Mouse (Mus musculus) liver, embryonic 14.5 days (tissue): Measurements from ENCODE around the gene Gtf2ird1. TPM values are rescaled to one million over a fixed set of nuclear protein-coding genes. Genes with fewer than 3 reads are reported as not detected.

Experiments
- ATAC-seq: fragments of 200-750 bp; cut with Nextera tagmentation; 2 replicates; pipeline ENCODE4 v1.8.0; 2017; ENCODE audit warnings: moderate number of reproducible peaks, mild to moderate bottlenecking, moderate library complexity; ENCODE audit not compliant: insufficient read depth
- DNase-seq, 3 experiments: peaks; one replicate each; pipeline ENCODE4 v3.0.0-alpha.2; 2012 to 2013; ENCODE audit warnings: low read depth in 3 of 3, low spot score in 3 of 3
- H3K27ac ChIP-seq: fragments of 300-500 bp; sonication (generic); 2 replicates; pipeline ENCODE4 v1.5.1; 2014; ENCODE audit warnings: moderate library complexity, mild to moderate bottlenecking, control low read depth, inconsistent platforms
- H3K27me3 ChIP-seq: fragments of 300-500 bp; sonication (generic); 2 replicates; pipeline ENCODE4 v1.6.1; 2014; ENCODE audit warnings: mild to moderate bottlenecking, low read length, moderate library complexity; ENCODE audit not compliant: control insufficient read depth, insufficient read depth
- H3K36me3 ChIP-seq: fragments of 300-500 bp; sonication (generic); replicated peaks from 2 replicates; pipeline ENCODE4 v1.6.1; 2014; ENCODE audit warnings: low read depth; ENCODE audit not compliant: control insufficient read depth, insufficient read depth
- H3K4me1 ChIP-seq, 2 experiments: fragments of 200-500 bp in 1 of 2; fragments of 300-500 bp in 1 of 2; sonication (generic) in 1 of 2; replicated peaks; 2 replicates each; pipeline ENCODE4 v1.6.1; 2012 to 2014; ENCODE audit warnings: antibody characterized with exemption in 1 of 2, inconsistent platforms in 1 of 2, low read length in 1 of 2; ENCODE audit not compliant: control insufficient read depth in 2 of 2, insufficient read depth in 2 of 2
- H3K4me2 ChIP-seq: fragments of 300-500 bp; sonication (generic); 2 replicates; pipeline ENCODE4 v1.6.1; 2014; ENCODE audit warnings: low read depth, mild to moderate bottlenecking, control low read depth, moderate library complexity
- H3K4me3 ChIP-seq, 2 experiments: fragments of 200-500 bp in 1 of 2; fragments of 300-500 bp in 1 of 2; sonication (generic) in 1 of 2; 2 replicates each; pipeline ENCODE4 v1.5.1; 2012 to 2014; ENCODE audit warnings: low read depth in 2 of 2, low read length in 2 of 2, mild to moderate bottlenecking in 2 of 2, control low read depth in 1 of 2, inconsistent platforms in 1 of 2, moderate library complexity in 1 of 2; ENCODE audit not compliant: insufficient read depth in 1 of 2
- H3K9ac ChIP-seq: fragments of 300-500 bp; sonication (generic); replicated peaks from 2 replicates; pipeline ENCODE4 v1.6.1; 2014; ENCODE audit warnings: mild to moderate bottlenecking, control low read depth, moderate library complexity
- H3K9me3 ChIP-seq: fragments of 300-500 bp; sonication (generic); 2 replicates; pipeline ENCODE4 v1.6.1; 2016; ENCODE audit warnings: low read length, mixed read lengths; ENCODE audit not compliant: control insufficient read depth
- CTCF ChIP-seq: IDR thresholded peaks from 2 replicates; pipeline ENCODE4 v1.5.1; 2016; ENCODE audit warnings: antibody characterized with exemption, low read depth, control low read depth
- EP300 ChIP-seq: IDR thresholded peaks from 2 replicates; pipeline ENCODE4 v1.6.1; 2016; ENCODE audit warnings: antibody characterized with exemption, low read depth
- WGBS: fragments of 180-500 bp; shearing (Covaris S2); extraction: QIAGEN DNeasy Blood & Tissue Kit; methylation state at CpG from one replicate; pipeline ENCODE4 v1.1.7; 2014; ENCODE audit not compliant: insufficient replicate concordance; 5-methylcytosine and 5-hydroxymethylcytosine counted together
- polyA plus RNA-seq, 2 experiments: library from polyadenylated mRNA; depleted of rRNA in 1 of 2; stranded (reverse) in 1 of 2; unstranded in 1 of 2; fragments of >200 nt; fragmentation: Nextera tagmentation in 1 of 2; extraction: Ambion mirVana in 1 of 2; gene quantifications; 2 replicates each; pipeline versions ENCODE4 v1.2.1 to v1.2.3; 2012 to 2014

Gene Gtf2ird1
- polyA plus RNA-seq, 2 experiments, result 7.5 to 8.4 TPM

DNA sequence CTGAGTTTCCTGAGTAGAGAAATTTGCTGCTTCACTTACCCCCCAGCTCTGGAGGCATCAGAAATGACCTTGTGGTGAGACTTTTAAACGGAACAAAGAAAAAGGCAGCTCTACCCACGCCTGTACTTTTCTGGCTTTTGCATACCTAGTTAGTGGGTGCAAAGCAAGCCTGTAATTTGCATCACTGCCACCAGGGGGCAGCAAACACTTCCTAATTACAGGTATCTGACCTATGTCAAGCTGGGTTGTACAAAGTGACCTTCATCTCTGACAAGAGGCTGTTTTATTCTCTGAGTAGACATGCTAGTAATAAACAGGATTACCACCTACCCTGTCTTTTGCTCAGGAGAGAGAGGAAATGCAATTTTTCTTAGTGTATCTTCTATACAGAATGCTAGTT, 71.4 kb downstream of the Gtf2ird1 start:
- Histone ChIP-seq H3K4me3 (no peak overlapping the region), H3K9me3 (no peaks in the 10 kb centered on the region), H3K9ac (no peak overlapping the region), H3K27ac (no peak overlapping the region), H3K27me3 (no peaks in the 10 kb centered on the region), H3K4me2 (no peak overlapping the region), H3K4me1 (no peaks in the 10 kb centered on the region), H3K36me3 (no peaks in the 10 kb centered on the region)
- ATAC-seq (peak; percentile 32; the same call in 1 of the 2 replicates), DNase-seq (peak; percentile 57 to 63 (median 61))
- WGBS, result 33% methylated on average over 2 of the region's 2 CpGs
- no peak for TF ChIP-seq EP300
- peak; percentile 89 for TF ChIP-seq CTCF

GRCm38 (mm10) chr5:134375256-134375655, 81.3 kb downstream of the Gtf2ird1 start:
- H3K4me3 ChIP-seq, result no peak overlapping the region
- TF ChIP-seq CTCF (no peak), EP300 (no peak)
- H3K4me2 ChIP-seq, result no peak overlapping the region
- WGBS, result 77% methylated on average over 1 of the region's 1 CpGs
- H3K4me1 ChIP-seq, result no peaks in the 10 kb centered on the region
- H3K36me3 ChIP-seq, result no peaks in the 10 kb centered on the region
- DNase-seq (no peak), ATAC-seq (no peak)
- no peak overlapping the region for H3K27ac ChIP-seq
- no peaks in the 10 kb centered on the region for H3K9me3 ChIP-seq
- H3K27me3 ChIP-seq, result no peaks in the 10 kb centered on the region
- no peak overlapping the region for H3K9ac ChIP-seq

- Histone ChIP-seq H3K4me2 (no peak overlapping the region), H3K4me1 (no peaks in the 10 kb centered on the region), H3K36me3 (no peaks in the 10 kb centered on the region), H3K9ac (no peak overlapping the region), H3K27ac (no peak overlapping the region), H3K9me3 (no peaks in the 10 kb centered on the region), H3K27me3 (no peaks in the 10 kb centered on the region), H3K4me3 (no peak overlapping the region)
- DNase-seq (no peak), ATAC-seq (peak; percentile 51; the same call in 1 of the 2 replicates)
- TF ChIP-seq EP300, result no peak
Observed at GRCm38 (mm10) chr5:134374546-134374945, 82.0 kb downstream of the Gtf2ird1 start.

DNA sequence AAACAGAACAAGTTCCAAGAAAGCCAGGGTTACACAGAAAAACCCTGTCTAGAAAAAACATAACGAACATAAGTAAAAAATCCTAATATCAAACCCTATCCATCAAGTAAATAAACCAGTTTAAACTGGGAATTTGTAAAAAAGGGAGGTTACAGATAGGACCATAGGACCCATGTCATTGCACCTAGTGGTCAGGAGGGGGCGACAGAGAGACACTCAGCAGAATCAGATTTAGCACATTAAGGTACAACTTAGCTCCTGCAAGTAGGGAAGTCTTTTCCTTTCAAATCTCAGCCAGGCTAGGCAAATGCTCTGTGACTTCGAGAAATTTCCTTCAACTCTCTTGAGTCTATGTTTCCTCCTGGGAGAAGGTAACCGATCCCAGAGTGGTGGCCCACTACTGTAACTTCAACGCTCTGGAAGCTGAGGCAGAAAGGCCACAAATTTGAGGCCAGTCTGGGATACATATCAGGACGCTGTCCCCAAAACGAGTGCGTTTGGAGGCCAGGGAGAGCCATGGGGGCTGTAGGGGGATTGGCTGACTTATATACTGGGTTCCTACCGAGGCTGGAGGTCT, 82.5 kb downstream of the Gtf2ird1 start:
- Histone ChIP-seq H3K4me1 (no peaks in the 10 kb centered on the region), H3K27ac (no peak overlapping the region), H3K4me2 (no peak overlapping the region), H3K9ac (no peak overlapping the region), H3K27me3 (no peaks in the 10 kb centered on the region), H3K4me3 (no peak overlapping the region), H3K9me3 (no peaks in the 10 kb centered on the region), H3K36me3 (no peaks in the 10 kb centered on the region)
- ATAC-seq, result 0 out of 2 replicates have a peak, but pooled peaks have one; percentile 18
- TF ChIP-seq CTCF, result peak; percentile 88
- no peak for TF ChIP-seq EP300
- 26% methylated on average over 9 of the region's 9 CpGs for WGBS
- DNase-seq, result peak in 2 of 3 experiments; percentile 32 to 36

- ATAC-seq (no peak), DNase-seq (no peak)
- TF ChIP-seq EP300, result no peak
- TF ChIP-seq CTCF, result peak; percentile 53
- no peak overlapping the region for H3K4me2 ChIP-seq
- no peak overlapping the region for H3K4me3 ChIP-seq
- H3K27ac ChIP-seq, result no peak overlapping the region
- no peaks in the 10 kb centered on the region for H3K27me3 ChIP-seq
- H3K36me3 ChIP-seq, result no peaks in the 10 kb centered on the region
- no peaks in the 10 kb centered on the region for H3K9me3 ChIP-seq
- no peaks in the 10 kb centered on the region for H3K4me1 ChIP-seq
- H3K9ac ChIP-seq, result no peak overlapping the region
- 78% methylated on average over 6 of the region's 6 CpGs for WGBS
Observed at GRCm38 (mm10) chr5:134372926-134373658, 83.4 kb downstream of the Gtf2ird1 start.
